Mouse (Mus musculus) liver, embryonic 15.5 days (tissue): ENCODE data around the gene Gm281. TPM values are rescaled to one million over a fixed set of nuclear protein-coding genes. Genes with fewer than 3 reads are reported as not detected.

Experiments used
- ATAC-seq: fragments of 200-750 bp; cut with Nextera tagmentation; 2 replicates; pipeline ENCODE4 v1.8.0; 2017; ENCODE audit warnings: moderate number of reproducible peaks, mild to moderate bottlenecking, moderate library complexity; ENCODE audit not compliant: insufficient read depth
- H3K27ac ChIP-seq: fragments of 300-500 bp; sonication (generic); replicated peaks from 2 replicates; pipeline ENCODE4 v1.5.1; 2015; ENCODE audit warnings: mild to moderate bottlenecking, inconsistent platforms
- H3K27me3 ChIP-seq: fragments of 300-500 bp; sonication (generic); 2 replicates; pipeline ENCODE4 v1.6.1; 2015; ENCODE audit warnings: mild to moderate bottlenecking, inconsistent platforms
- H3K36me3 ChIP-seq: fragments of 300-500 bp; sonication (generic); replicated peaks from 2 replicates; pipeline ENCODE4 v1.6.1; 2015; ENCODE audit warnings: moderate library complexity, mild to moderate bottlenecking, inconsistent platforms
- H3K4me1 ChIP-seq: fragments of 300-500 bp; sonication (generic); replicated peaks from 2 replicates; pipeline ENCODE4 v1.6.1; 2015; ENCODE audit warnings: inconsistent platforms
- H3K4me2 ChIP-seq: fragments of 300-500 bp; sonication (generic); 2 replicates; pipeline ENCODE4 v1.6.1; 2015; ENCODE audit warnings: moderate library complexity, mild to moderate bottlenecking, inconsistent platforms
- H3K4me3 ChIP-seq: fragments of 300-500 bp; sonication (generic); replicated peaks from 2 replicates; pipeline ENCODE4 v1.5.1; 2015; ENCODE audit warnings: mild to moderate bottlenecking, inconsistent platforms
- H3K9ac ChIP-seq: fragments of 300-500 bp; sonication (generic); 2 replicates; pipeline ENCODE4 v1.6.1; 2015; ENCODE audit warnings: moderate library complexity, mild to moderate bottlenecking, inconsistent platforms
- H3K9me3 ChIP-seq: fragments of 300-500 bp; sonication (generic); replicated peaks from 2 replicates; pipeline ENCODE4 v1.6.1; 2016; ENCODE audit warnings: inconsistent platforms
- WGBS: fragments of 180-500 bp; shearing (Covaris S2); methylation state at CpG from one replicate; pipeline ENCODE4 v1.1.7; 2015; ENCODE audit warnings: mixed read lengths; ENCODE audit not compliant: insufficient replicate concordance; 5-methylcytosine and 5-hydroxymethylcytosine counted together
- microRNA-seq: library from miRNA; unstranded; fragments of <30 nt; microRNA quantifications from one replicate; pipeline ENCODE4, GENCODE M21; 2016
- polyA plus RNA-seq: library from polyadenylated mRNA; unstranded; fragments of >200 nt; fragmentation: Nextera tagmentation; extraction: Ambion mirVana; gene quantifications from 2 replicates; pipeline ENCODE4 v1.2.1, GENCODE M21; 2015

The Gm281 gene
- polyA plus RNA-seq, 1 experiment from 2014 or later, result not detected

GRCm38 (mm10) chr14:13812801-13813479 is 101.3 kb downstream of the Gm281 start:
- no peaks in the 10 kb centered on the region for H3K27me3 ChIP-seq
- no peaks in the 10 kb centered on the region for H3K36me3 ChIP-seq
- H3K27ac ChIP-seq, result no peak overlapping the region
- no peaks in the 10 kb centered on the region for H3K9me3 ChIP-seq
- no peak overlapping the region for H3K4me3 ChIP-seq
- ATAC-seq, result no peak
- H3K9ac ChIP-seq, result no peak overlapping the region
- no peak overlapping the region for H3K4me2 ChIP-seq
- no peaks in the 10 kb centered on the region for H3K4me1 ChIP-seq
- WGBS, result 69% methylated on average over 3 of the region's 3 CpGs

DNA sequence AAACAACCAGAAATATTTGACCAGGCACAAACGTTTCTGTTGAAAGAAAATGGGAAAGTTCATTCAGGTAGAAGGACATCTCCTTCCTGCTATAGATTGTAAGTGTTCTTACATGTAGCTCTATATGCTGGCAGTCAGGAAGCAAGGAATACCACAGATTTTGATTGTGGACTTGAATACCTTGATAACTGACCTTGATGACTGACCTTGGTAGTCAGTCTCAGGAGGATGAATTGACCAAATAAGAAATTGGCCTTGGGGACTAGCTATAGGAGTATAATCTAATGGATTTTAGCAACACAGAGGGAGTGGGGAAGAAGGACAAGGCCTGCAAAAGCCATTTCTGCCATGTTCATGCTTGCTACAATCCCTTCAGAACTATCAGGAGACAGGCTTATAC is 123.8 kb downstream of the Gm281 start:
- no peak for ATAC-seq
- no peak overlapping the region for H3K27ac ChIP-seq
- no peaks in the 10 kb centered on the region for H3K4me1 ChIP-seq
- no peaks in the 10 kb centered on the region for H3K27me3 ChIP-seq
- WGBS, result 20% methylated on average over 1 of the region's 1 CpGs
- H3K9me3 ChIP-seq, result no peaks in the 10 kb centered on the region
- H3K4me2 ChIP-seq, result no peak overlapping the region
- H3K4me3 ChIP-seq, result no peak overlapping the region
- H3K9ac ChIP-seq, result no peak overlapping the region
- no peaks in the 10 kb centered on the region for H3K36me3 ChIP-seq

GRCm38 (mm10) chr14:13790001-13790400 is 124.3 kb downstream of the Gm281 start:
- H3K4me2 ChIP-seq, result no peak overlapping the region
- 21% methylated on average over 1 of the region's 1 CpGs for WGBS
- no peak for ATAC-seq

GRCm38 (mm10) chr14:13782970-13783369 is 131.3 kb downstream of the Gm281 start:
- Histone ChIP-seq H3K4me1 (no peaks in the 10 kb centered on the region), H3K27ac (no peak overlapping the region), H3K36me3 (no peaks in the 10 kb centered on the region), H3K27me3 (no peaks in the 10 kb centered on the region), H3K4me3 (no peak overlapping the region), H3K4me2 (no peak overlapping the region), H3K9ac (no peak overlapping the region), H3K9me3 (no peaks in the 10 kb centered on the region)
- 49% methylated on average over 4 of the region's 4 CpGs for WGBS
- no peak for ATAC-seq

More at GRCm38 (mm10) chr14:13790001-13790400, 124.3 kb downstream of the Gm281 start:
- Histone ChIP-seq H3K27ac (no peak overlapping the region), H3K9me3 (no peaks in the 10 kb centered on the region), H3K9ac (no peak overlapping the region), H3K4me3 (no peak overlapping the region), H3K36me3 (no peaks in the 10 kb centered on the region), H3K27me3 (no peaks in the 10 kb centered on the region), H3K4me1 (no peaks in the 10 kb centered on the region)

DNA sequence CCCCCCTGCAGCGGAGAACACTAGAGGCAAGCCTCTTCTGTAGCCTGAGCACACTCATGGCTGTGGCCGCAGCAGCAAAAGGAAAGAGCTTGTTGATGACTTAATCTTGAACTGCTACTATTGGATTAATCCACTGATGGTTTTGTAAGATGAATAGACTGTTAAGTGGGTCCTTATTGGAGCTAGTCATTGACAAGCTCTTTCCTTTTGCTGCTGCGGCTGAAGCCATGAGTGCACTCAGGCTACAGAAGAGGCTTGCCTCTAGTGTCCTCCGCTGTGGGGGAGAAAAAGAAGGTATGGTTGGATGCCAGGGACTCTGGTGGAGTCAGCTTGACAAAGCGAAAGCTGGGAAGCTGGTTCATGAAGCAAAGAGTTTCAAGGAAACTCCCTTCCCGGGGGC is 135.9 kb downstream of the Gm281 start:
- H3K9me3 ChIP-seq, result no peaks in the 10 kb centered on the region
- no peak overlapping the region for H3K4me2 ChIP-seq
- H3K4me1 ChIP-seq, result no peaks in the 10 kb centered on the region
- no peak overlapping the region for H3K9ac ChIP-seq
- no peak overlapping the region for H3K4me3 ChIP-seq
- no peaks in the 10 kb centered on the region for H3K36me3 ChIP-seq
- WGBS, result 53% methylated on average over 6 of the region's 6 CpGs
- ATAC-seq, result no peak
- no peaks in the 10 kb centered on the region for H3K27me3 ChIP-seq
- H3K27ac ChIP-seq, result no peak overlapping the region

GRCm38 (mm10) chr14:13771163-13771562 is 143.1 kb downstream of the Gm281 start:
- 36% methylated on average over 2 of the region's 2 CpGs for WGBS
- Histone ChIP-seq H3K4me2 (no peak overlapping the region), H3K4me3 (no peak overlapping the region), H3K27ac (no peak overlapping the region), H3K4me1 (no peaks in the 10 kb centered on the region), H3K9ac (no peak overlapping the region), H3K36me3 (no peaks in the 10 kb centered on the region), H3K9me3 (no peaks in the 10 kb centered on the region), H3K27me3 (no peaks in the 10 kb centered on the region)
- no peak for ATAC-seq

DNA sequence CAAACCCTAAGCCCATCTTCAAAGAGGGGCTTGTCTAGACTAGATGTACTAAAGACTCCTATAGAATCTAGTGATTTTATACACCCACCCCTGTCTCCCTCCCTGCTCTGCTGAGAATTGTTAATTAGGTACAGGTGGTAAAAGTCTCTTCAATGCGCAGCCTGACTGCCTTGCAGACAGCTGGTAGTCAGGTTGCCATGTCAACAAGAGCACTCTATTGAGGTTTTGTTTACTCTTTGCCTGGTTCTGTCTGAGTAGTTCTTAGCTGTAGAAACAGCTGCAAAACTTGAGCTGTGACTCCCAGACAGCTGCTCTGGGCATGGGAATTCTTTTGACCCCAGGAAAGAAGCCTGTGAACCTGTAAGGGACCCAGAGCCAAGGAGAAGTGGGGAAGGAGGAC is 143.6 kb downstream of the Gm281 start:
- ATAC-seq, result no peak
- no peak overlapping the region for H3K27ac ChIP-seq
- H3K4me1 ChIP-seq, result no peaks in the 10 kb centered on the region
- H3K36me3 ChIP-seq, result no peaks in the 10 kb centered on the region
- no peak overlapping the region for H3K4me3 ChIP-seq
- WGBS, result 16% methylated on average over 1 of the region's 1 CpGs
- H3K9ac ChIP-seq, result no peak overlapping the region
- H3K9me3 ChIP-seq, result no peaks in the 10 kb centered on the region
- H3K27me3 ChIP-seq, result no peaks in the 10 kb centered on the region
- no peak overlapping the region for H3K4me2 ChIP-seq

Small RNA genes lying within 50 kb of the gene (microRNA-seq; reads per million reads assigned to microRNA genes)
- not detected for gene Gm27506

Other genes with a start within 250 kb of the Gm281 start
- not detected in 2 replicates for gene Sntn, start 243.6 kb downstream of the Gm281 start, polyA plus RNA-seq
- 0.94 and 1.5 TPM in 2 replicates for gene Atxn7, start 47.0 kb upstream of the Gm281 start, polyA plus RNA-seq
- 63.4 and 72.1 TPM in 2 replicates for gene Thoc7, start 47.4 kb upstream of the Gm281 start, polyA plus RNA-seq
- 107 and 116 TPM in 2 replicates for gene Psmd6, start 206.5 kb upstream of the Gm281 start, polyA plus RNA-seq